Mouse (Mus musculus): ENCODE measurements around the gene Auts2. TPM values are rescaled to one million over a fixed set of nuclear protein-coding genes. Genes with fewer than 3 reads are reported as not detected.

Auts2 gene
- total and polyA plus RNA-seq, 3 experiments, result not detected

GRCm38 (mm10) chr5:132357726-132358125, 185.4 kb downstream of the Auts2 start:
- TF ChIP-seq HCFC1 (IDR thresholded peaks at IDR 0.05; ENCODE audit: low read depth, low read length) (no peak), SIN3A (IDR thresholded peaks at IDR 0.05; ENCODE audit: low read length) (no peak), JUN (IDR thresholded peaks at IDR 0.05; ENCODE audit: insufficient read depth, low read depth, low read length) (no peak), MEF2A (IDR thresholded peaks at IDR 0.05; ENCODE audit: borderline replicate concordance, low read depth, low read length) (no peak), NELFE (IDR thresholded peaks at IDR 0.05; ENCODE audit: low read depth, low read length) (no peak), GABPA (IDR thresholded peaks at IDR 0.05; ENCODE audit: insufficient replicate concordance, low read depth, low read length) (no peak), PAX5 (IDR thresholded peaks at IDR 0.05; ENCODE audit: low read length) (no peak), ZMIZ1 (IDR thresholded peaks at IDR 0.05; ENCODE audit: low read depth, low read length) (no peak), CTCF (conservative IDR thresholded peaks at IDR 0.05 in 1 of 2, IDR thresholded peaks at IDR 0.05 in 1 of 2; ENCODE audit: low read depth in 2 of 2, low read length in 2 of 2) (no peak)
- in situ Hi-C loops (cut with MboI; ENCODE audit: low pct_ligation_motif_present, low pct_unique_long_range_greater_than_20kb, low sequenced_read_pairs), result no loop called here
- Histone ChIP-seq H3K9ac (ENCODE audit: insufficient read depth, low read depth) (no peak overlapping the region), H3K27ac (ENCODE audit: insufficient read depth, low read depth) (no peak overlapping the region), H3K4me3 (replicated peaks in 1 of 3; ENCODE audit: low read depth in 2 of 3, low read length in 2 of 3, poor library complexity in 1 of 3) (no peak overlapping the region), H3K9me3 (replicated peaks; ENCODE audit: low read length) (peaks cover 63% of the 10 kb centered on the region), H3K4me1 (ENCODE audit: control insufficient read depth in 1 of 2, insufficient read depth in 2 of 2) (no peaks in the 10 kb centered on the region), H3K4me2 (ENCODE audit: insufficient read depth, low read depth, poor library complexity, severe bottlenecking) (no peak overlapping the region), H3K79me2 (replicated peaks; ENCODE audit: control insufficient read depth, extremely low read depth, insufficient read depth, poor library complexity, severe bottlenecking) (no peaks in the 10 kb centered on the region), H3K36me3 (replicated peaks in 1 of 2; ENCODE audit: control insufficient read depth in 1 of 2, insufficient read depth in 1 of 2, low read length in 1 of 2) (no peaks in the 10 kb centered on the region), H3K27me3 (replicated peaks) (no peaks in the 10 kb centered on the region)
- dilution Hi-C loops (cut with MboI; ENCODE audit: extremely low pct_ligation_motif_present, extremely low pct_unique_long_range_greater_than_20kb, low sequenced_read_pairs), result no loop called here
- DNase-seq (ENCODE audit: extremely low read depth), result no peak

GRCm38 (mm10) chr5:132355935-132356334, 187.2 kb downstream of the Auts2 start:
- Histone ChIP-seq H3K27me3 (replicated peaks) (no peaks in the 10 kb centered on the region), H3K27ac (ENCODE audit: insufficient read depth, low read depth) (no peak overlapping the region), H3K4me1 (ENCODE audit: control insufficient read depth in 1 of 2, insufficient read depth in 2 of 2) (no peaks in the 10 kb centered on the region), H3K9ac (ENCODE audit: insufficient read depth, low read depth) (no peak overlapping the region), H3K4me2 (ENCODE audit: insufficient read depth, low read depth, poor library complexity, severe bottlenecking) (no peak overlapping the region), H3K4me3 (replicated peaks in 1 of 3; ENCODE audit: low read depth in 2 of 3, low read length in 2 of 3, poor library complexity in 1 of 3) (no peak overlapping the region), H3K36me3 (replicated peaks in 1 of 2; ENCODE audit: control insufficient read depth in 1 of 2, insufficient read depth in 1 of 2, low read length in 1 of 2) (no peaks in the 10 kb centered on the region), H3K9me3 (replicated peaks; ENCODE audit: low read length) (peaks cover 63% of the 10 kb centered on the region), H3K79me2 (replicated peaks; ENCODE audit: control insufficient read depth, extremely low read depth, insufficient read depth, poor library complexity, severe bottlenecking) (no peaks in the 10 kb centered on the region)
- TF ChIP-seq MAFK (IDR thresholded peaks at IDR 0.05; ENCODE audit: insufficient replicate concordance, low read length) (no peak), SMC3 (IDR thresholded peaks at IDR 0.05; ENCODE audit: low read depth, low read length) (no peak), E2F4 (IDR thresholded peaks at IDR 0.05; ENCODE audit: insufficient replicate concordance, low read depth, low read length) (no peak), ELF1 (IDR thresholded peaks at IDR 0.05; ENCODE audit: low read depth, low read length) (no peak)
- DNase-seq (ENCODE audit: extremely low read depth), result no peak
- in situ Hi-C loops (cut with MboI; ENCODE audit: low pct_ligation_motif_present, low pct_unique_long_range_greater_than_20kb, low sequenced_read_pairs), result no loop called here
- dilution Hi-C loops (cut with MboI; ENCODE audit: extremely low pct_ligation_motif_present, extremely low pct_unique_long_range_greater_than_20kb, low sequenced_read_pairs), result no loop called here

- TF ChIP-seq RCOR1 (conservative IDR thresholded peaks at IDR 0.05; ENCODE audit: low read depth, low read length) (no peak), EP300 (IDR thresholded peaks at IDR 0.05; ENCODE audit: low read length) (no peak), NRF1 (IDR thresholded peaks at IDR 0.05; ENCODE audit: low read depth, low read length) (no peak), SIN3A (IDR thresholded peaks at IDR 0.05; ENCODE audit: low read length) (no peak), MEF2A (IDR thresholded peaks at IDR 0.05; ENCODE audit: borderline replicate concordance, low read depth, low read length) (no peak), ZC3H11A (IDR thresholded peaks at IDR 0.05; ENCODE audit: low read depth, low read length) (no peak), ETS1 (conservative IDR thresholded peaks at IDR 0.05; ENCODE audit: low read depth, low read length) (no peak), POLR2AphosphoS2 (IDR thresholded peaks at IDR 0.05; ENCODE audit: low read depth, low read length) (no peak), ZKSCAN1 (IDR thresholded peaks at IDR 0.05; ENCODE audit: borderline replicate concordance, low read depth, low read length) (no peak), NELFE (IDR thresholded peaks at IDR 0.05; ENCODE audit: low read depth, low read length) (no peak), IRF4 (IDR thresholded peaks at IDR 0.05; ENCODE audit: low read depth, low read length) (no peak), CHD1 (IDR thresholded peaks at IDR 0.05; ENCODE audit: low read depth, low read length) (no peak), MXI1 (IDR thresholded peaks at IDR 0.05; ENCODE audit: low read depth, low read length) (no peak), ELF1 (IDR thresholded peaks at IDR 0.05; ENCODE audit: low read depth, low read length) (no peak), E2F4 (IDR thresholded peaks at IDR 0.05; ENCODE audit: insufficient replicate concordance, low read depth, low read length) (no peak), CTCF (conservative IDR thresholded peaks at IDR 0.05 in 1 of 2, IDR thresholded peaks at IDR 0.05 in 1 of 2; ENCODE audit: low read depth in 2 of 2, low read length in 2 of 2) (no peak), JUND (conservative IDR thresholded peaks at IDR 0.05; ENCODE audit: low read depth, low read length) (no peak), MAX (IDR thresholded peaks at IDR 0.05; ENCODE audit: low read length) (no peak)
- H3K4me2 ChIP-seq (ENCODE audit: insufficient read depth, low read depth, poor library complexity, severe bottlenecking), result no peak overlapping the region
- dilution Hi-C loops (cut with MboI; ENCODE audit: extremely low pct_ligation_motif_present, extremely low pct_unique_long_range_greater_than_20kb, low sequenced_read_pairs), result no loop called here
- no peaks in the 10 kb centered on the region for H3K4me1 ChIP-seq (ENCODE audit: control insufficient read depth in 1 of 2, insufficient read depth in 2 of 2)
- peaks cover 64% of the 10 kb centered on the region for H3K9me3 ChIP-seq (replicated peaks; ENCODE audit: low read length)
- DNase-seq (ENCODE audit: extremely low read depth), result no peak
- in situ Hi-C loops (cut with MboI; ENCODE audit: low pct_ligation_motif_present, low pct_unique_long_range_greater_than_20kb, low sequenced_read_pairs), result no loop called here
- H3K4me3 ChIP-seq (replicated peaks in 1 of 3; ENCODE audit: low read depth in 2 of 3, low read length in 2 of 3, poor library complexity in 1 of 3), result no peak overlapping the region
- no peaks in the 10 kb centered on the region for H3K79me2 ChIP-seq (replicated peaks; ENCODE audit: control insufficient read depth, extremely low read depth, insufficient read depth, poor library complexity, severe bottlenecking)
- no peaks in the 10 kb centered on the region for H3K36me3 ChIP-seq (replicated peaks in 1 of 2; ENCODE audit: control insufficient read depth in 1 of 2, insufficient read depth in 1 of 2, low read length in 1 of 2)
- no peaks in the 10 kb centered on the region for H3K27me3 ChIP-seq (replicated peaks)
- H3K9ac ChIP-seq (ENCODE audit: insufficient read depth, low read depth), result no peak overlapping the region
- no peak overlapping the region for H3K27ac ChIP-seq (ENCODE audit: insufficient read depth, low read depth)
Measured at GRCm38 (mm10) chr5:132352437-132352836, 190.7 kb downstream of the Auts2 start.

Measured in CH12.LX (cell line).